Mouse (Mus musculus): Measurements from ENCODE around the gene Prr19. TPM values are rescaled to one million over a fixed set of nuclear protein-coding genes. Genes with fewer than 3 reads are reported as not detected.
A peak's percentile ranks its signal among the peaks of the same experiment; 100 is the strongest.

The Prr19 gene
- polyA plus RNA-seq, 1 experiment, result 0.20 TPM

DNA sequence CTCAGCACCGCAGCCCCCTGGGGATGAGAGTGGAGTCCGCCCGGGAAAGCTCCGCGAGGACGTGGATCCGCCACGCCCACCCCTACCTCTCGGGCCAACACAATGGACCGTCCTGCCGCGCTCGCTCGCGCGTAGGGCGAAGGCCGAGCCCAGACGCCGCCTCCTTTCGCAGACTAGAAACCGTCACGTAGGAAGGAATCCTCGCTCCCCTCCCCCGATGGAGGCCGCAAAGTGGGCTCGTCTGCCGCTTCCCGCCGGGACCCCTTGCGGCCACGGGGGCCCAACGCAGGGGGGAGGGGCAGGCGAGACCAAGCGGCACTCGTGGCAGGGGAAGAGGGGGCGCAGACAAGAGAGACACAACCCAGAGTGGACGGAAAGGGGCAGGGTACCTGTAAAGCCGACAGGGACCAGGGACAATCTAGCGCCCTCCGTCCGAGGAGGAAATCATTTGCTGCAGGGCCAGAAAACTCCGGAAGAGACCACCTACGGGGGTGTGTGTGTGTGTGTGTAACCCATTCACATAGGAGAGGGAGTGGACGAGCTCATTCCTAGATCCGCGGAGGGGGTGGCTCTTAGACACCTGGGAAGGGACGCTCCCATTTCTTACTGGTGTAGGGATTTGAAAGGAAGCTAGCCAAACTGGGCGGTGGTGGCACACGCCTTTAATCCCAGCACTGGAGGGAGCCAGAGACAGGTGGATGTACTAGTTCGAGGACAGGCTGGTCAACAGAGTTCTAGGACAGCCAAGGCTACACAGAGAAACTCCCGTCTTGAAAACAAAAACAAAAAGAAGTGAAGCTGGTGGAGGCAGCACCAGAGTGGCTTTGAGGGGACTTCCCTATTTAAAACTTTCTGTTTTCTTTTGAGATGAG, 3.5 kb upstream of the Prr19 start, which contains the start of gene Pafah1b3:
TSS of gene Pafah1b3 (minus strand) at position 533 of the 872 bp plus-strand sequence.
- H3K27ac ChIP-seq (ENCODE audit: insufficient read depth, low read length), result peak within 1 kb of the TSS; percentile 63
- H3K4me1 ChIP-seq (ENCODE audit: control insufficient read depth, insufficient read depth, low read length), result no peaks in the 10 kb centered on the region
- under 1% methylated on average over 52 of the region's 52 CpGs for WGBS
- no peaks in the 10 kb centered on the region for H3K27me3 ChIP-seq (ENCODE audit: control insufficient read depth, insufficient read depth, low read length)
- peak; percentile 14; the same call in 1 of the 2 replicates for TF ChIP-seq POLR2A (IDR thresholded peaks at IDR 0.05; ENCODE audit: borderline replicate concordance, insufficient read depth, low read length)
- peak; percentile 53; the same call in 1 of the 2 replicates for TF ChIP-seq CTCF (IDR thresholded peaks at IDR 0.05; ENCODE audit: borderline replicate concordance, insufficient read depth, low read depth, low read length)
- DNase-seq, result peak; percentile 91 to 94
- peak within 1 kb of the TSS; percentile 93 for H3K4me3 ChIP-seq (replicated peaks; ENCODE audit: insufficient read depth, low read depth, low read length)

DNA sequence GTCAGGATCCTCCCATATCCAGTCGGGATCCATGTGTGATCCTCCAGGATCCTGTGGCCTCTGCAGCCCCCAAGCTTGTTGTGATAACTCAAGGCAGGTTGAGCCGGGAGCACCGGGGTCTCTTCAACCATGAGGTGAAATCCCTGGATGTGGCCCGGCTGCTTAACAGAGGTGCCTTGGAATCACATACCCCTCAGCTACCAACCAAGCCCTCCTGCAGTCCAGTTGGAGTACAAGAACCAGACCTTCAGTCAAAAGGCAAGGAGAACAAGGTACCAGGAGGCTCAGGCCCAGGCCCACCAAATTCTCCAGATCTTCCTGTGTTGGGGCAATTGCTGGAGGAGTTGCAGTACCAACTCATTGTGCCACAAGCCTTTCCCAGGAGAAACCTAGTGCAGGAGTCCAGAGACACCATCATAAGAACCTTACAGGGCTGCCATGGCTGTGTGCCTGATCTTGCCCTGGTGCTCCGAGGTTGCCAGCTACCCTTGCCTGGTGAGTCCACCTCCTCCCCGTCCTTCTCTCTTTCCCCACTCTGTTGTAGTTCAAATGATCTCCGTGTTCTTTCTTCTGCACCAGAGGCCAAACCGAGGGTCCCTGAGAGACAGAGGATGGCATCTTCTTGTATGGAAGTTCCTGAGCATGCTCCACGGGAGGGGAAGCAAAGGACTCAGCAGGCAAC, 1.9 kb downstream of the Prr19 start:
- DNase-seq, result no peak
- no peaks in the 10 kb centered on the region for H3K27me3 ChIP-seq (ENCODE audit: control insufficient read depth, insufficient read depth, low read length)
- 69% methylated on average over 9 of the region's 9 CpGs for WGBS
- no peak overlapping the region for H3K4me3 ChIP-seq (replicated peaks; ENCODE audit: insufficient read depth, low read depth, low read length)
- no peak overlapping the region for H3K27ac ChIP-seq (ENCODE audit: insufficient read depth, low read length)
- TF ChIP-seq CTCF (IDR thresholded peaks at IDR 0.05; ENCODE audit: borderline replicate concordance, insufficient read depth, low read depth, low read length) (no peak), POLR2A (IDR thresholded peaks at IDR 0.05; ENCODE audit: borderline replicate concordance, insufficient read depth, low read length) (no peak)
- peaks cover 12% of the 10 kb centered on the region for H3K4me1 ChIP-seq (ENCODE audit: control insufficient read depth, insufficient read depth, low read length)

DNA sequence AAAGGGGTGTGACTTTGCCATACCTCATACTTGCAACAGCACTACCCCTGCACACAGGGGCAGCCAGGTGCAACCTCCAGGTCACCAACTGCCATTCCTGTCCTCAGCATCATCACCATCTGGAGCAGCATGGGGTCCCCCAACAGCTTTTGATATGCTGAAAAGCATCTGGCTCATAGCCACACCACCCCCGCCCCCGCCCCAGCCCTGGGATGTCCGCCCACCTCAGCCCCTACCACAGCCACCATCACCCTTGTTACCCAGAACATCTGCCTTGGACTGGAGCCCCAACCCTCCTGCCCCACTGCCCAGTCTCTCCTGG, 2.4 kb downstream of the Prr19 start:
- no peak for TF ChIP-seq POLR2A (IDR thresholded peaks at IDR 0.05; ENCODE audit: borderline replicate concordance, insufficient read depth, low read length)
- no peak for TF ChIP-seq CTCF (IDR thresholded peaks at IDR 0.05; ENCODE audit: borderline replicate concordance, insufficient read depth, low read depth, low read length)
- Histone ChIP-seq H3K27me3 (ENCODE audit: control insufficient read depth, insufficient read depth, low read length) (no peaks in the 10 kb centered on the region), H3K27ac (ENCODE audit: insufficient read depth, low read length) (no peak overlapping the region), H3K4me1 (ENCODE audit: control insufficient read depth, insufficient read depth, low read length) (peaks cover 14% of the 10 kb centered on the region), H3K4me3 (replicated peaks; ENCODE audit: insufficient read depth, low read depth, low read length) (no peak overlapping the region)
- no peak for DNase-seq
- WGBS, result 69% methylated on average over 3 of the region's 3 CpGs

DNA sequence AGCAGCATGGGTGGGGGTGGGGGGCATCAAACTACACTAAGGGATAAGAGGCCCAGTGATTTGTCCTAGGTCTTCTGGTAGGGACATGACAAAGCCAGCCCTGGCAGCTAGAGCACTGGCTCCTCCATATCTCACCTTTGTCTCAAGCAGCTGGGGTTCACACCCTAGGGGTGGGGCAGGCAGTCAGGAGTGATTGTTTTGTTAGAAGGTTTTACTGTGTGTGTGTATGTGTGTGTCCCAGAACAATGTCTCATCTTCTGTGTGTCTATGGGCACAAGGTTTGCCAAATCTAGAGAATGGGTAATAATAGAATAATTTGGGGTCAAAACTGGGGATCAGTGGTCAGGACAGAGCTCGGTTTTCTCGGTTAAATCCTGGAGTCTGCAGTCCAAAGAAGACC, 4.3 kb downstream of the Prr19 start:
- peak overlapping the region; percentile 89 for H3K4me3 ChIP-seq (replicated peaks; ENCODE audit: insufficient read depth, low read depth, low read length)
- H3K27me3 ChIP-seq (ENCODE audit: control insufficient read depth, insufficient read depth, low read length), result no peaks in the 10 kb centered on the region
- TF ChIP-seq CTCF (IDR thresholded peaks at IDR 0.05; ENCODE audit: borderline replicate concordance, insufficient read depth, low read depth, low read length), result no peak
- no peak for TF ChIP-seq POLR2A (IDR thresholded peaks at IDR 0.05; ENCODE audit: borderline replicate concordance, insufficient read depth, low read length)
- H3K4me1 ChIP-seq (ENCODE audit: control insufficient read depth, insufficient read depth, low read length), result peaks cover 18% of the 10 kb centered on the region
- H3K27ac ChIP-seq (ENCODE audit: insufficient read depth, low read length), result peak overlapping the region; percentile 82; the same call in 1 of the 2 replicates
- 1% methylated on average over 2 of the region's 2 CpGs for WGBS
- no peak for DNase-seq

DNA sequence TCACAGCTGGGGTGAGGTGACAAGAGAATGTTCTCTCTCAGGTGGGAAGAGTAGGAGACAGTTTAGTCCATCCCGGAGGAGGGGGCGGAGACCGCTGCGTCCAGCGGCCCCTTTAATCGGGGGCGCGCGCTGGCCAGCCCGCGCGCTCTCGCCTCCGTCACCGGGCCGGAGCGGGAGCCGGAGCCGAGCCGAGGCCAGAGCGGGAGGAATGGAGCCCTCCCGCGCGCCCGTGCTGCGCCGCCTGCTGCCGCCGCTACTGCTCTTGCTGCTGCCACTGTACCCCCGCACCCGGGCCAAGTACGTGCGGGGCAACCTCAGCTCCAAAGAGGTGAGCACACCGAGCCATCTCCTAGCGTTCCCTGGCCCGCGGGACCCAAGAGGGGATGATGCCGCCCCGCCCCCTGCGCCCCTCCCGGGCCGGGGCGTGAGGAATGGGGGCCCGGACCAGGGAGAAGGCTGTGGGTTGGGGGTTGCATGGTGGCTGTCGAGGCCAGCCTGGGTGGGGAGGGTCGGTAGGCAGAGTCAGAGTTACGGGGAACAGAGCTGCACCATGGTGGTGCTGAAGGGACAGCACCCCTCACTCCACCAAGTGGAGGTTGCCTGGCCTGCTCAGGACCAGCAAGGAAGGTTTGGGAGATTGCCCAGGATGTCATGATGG, 4.9 kb downstream of the Prr19 start, which contains the start of gene Tmem145:
TSS of gene Tmem145 (plus strand) at position 151 of the 658 bp plus-strand sequence.
- DNase-seq, result peak; percentile 79 to 80
- Histone ChIP-seq H3K4me1 (ENCODE audit: control insufficient read depth, insufficient read depth, low read length) (peaks cover 18% of the 10 kb centered on the region), H3K27me3 (ENCODE audit: control insufficient read depth, insufficient read depth, low read length) (no peaks in the 10 kb centered on the region), H3K4me3 (replicated peaks; ENCODE audit: insufficient read depth, low read depth, low read length) (peak within 1 kb of the TSS; percentile 89), H3K27ac (ENCODE audit: insufficient read depth, low read length) (peak within 1 kb of the TSS; percentile 82)
- no peak for TF ChIP-seq CTCF (IDR thresholded peaks at IDR 0.05; ENCODE audit: borderline replicate concordance, insufficient read depth, low read depth, low read length)
- TF ChIP-seq POLR2A (IDR thresholded peaks at IDR 0.05; ENCODE audit: borderline replicate concordance, insufficient read depth, low read length), result peak; percentile 63
- under 1% methylated on average over 46 of the region's 47 CpGs for WGBS

DNA sequence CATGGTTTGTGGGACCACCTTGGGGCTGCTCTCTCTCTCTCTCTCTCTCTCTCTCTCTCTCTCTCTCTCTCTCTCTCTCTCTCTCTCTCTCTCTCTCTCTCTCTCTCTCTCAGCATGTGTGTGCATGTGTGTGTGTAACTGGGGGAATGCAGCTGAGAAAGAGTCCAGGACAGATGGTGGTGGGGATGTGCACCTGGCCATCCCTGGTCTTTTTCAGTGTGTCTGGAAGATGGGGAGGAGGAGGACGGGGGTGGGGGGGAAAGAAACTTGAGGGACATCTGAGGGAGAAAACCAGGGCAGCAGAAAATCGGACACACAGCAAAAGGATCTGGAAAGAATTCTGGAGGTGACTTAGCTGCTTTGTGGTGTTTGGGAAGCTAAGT, 5.4 kb downstream of the Prr19 start:
- TF ChIP-seq POLR2A (IDR thresholded peaks at IDR 0.05; ENCODE audit: borderline replicate concordance, insufficient read depth, low read length), result no peak
- no peak for TF ChIP-seq CTCF (IDR thresholded peaks at IDR 0.05; ENCODE audit: borderline replicate concordance, insufficient read depth, low read depth, low read length)
- Histone ChIP-seq H3K4me1 (ENCODE audit: control insufficient read depth, insufficient read depth, low read length) (peaks cover 18% of the 10 kb centered on the region), H3K27ac (ENCODE audit: insufficient read depth, low read length) (peak overlapping the region; percentile 82; the same call in 1 of the 2 replicates), H3K4me3 (replicated peaks; ENCODE audit: insufficient read depth, low read depth, low read length) (peak overlapping the region; percentile 89), H3K27me3 (ENCODE audit: control insufficient read depth, insufficient read depth, low read length) (no peaks in the 10 kb centered on the region)
- no peak for DNase-seq
- WGBS, result 1% methylated on average over 2 of the region's 2 CpGs

DNA sequence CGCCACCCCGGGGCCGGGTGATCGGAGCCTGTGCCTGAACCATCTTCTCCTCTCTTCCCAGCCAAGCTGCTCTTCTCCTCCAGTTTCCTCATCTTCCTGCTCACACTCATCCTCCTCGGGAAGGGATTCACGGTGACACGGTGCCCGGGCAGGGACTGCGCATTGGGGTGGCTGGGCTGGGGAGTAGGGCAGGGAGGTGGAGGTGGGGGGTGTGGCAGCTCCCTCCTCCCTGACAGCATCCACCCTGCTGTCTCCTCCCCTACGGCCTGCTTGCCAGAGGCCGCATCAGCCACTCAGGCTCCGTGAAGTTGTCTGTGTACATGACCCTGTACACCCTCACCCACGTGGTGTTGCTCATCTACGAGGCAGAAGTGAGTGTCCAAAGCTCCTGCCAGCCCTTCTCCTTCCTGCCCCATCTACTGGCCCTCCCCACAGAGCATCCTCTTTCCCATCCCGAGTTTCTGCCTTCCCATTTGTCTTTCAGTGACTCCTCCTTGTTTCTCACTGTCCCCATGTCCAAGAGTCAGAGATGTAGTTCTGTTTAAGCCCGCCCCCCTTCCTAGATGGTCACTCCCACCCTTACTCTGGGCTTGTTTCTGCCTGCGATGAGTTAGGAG, 7.6 kb downstream of the Prr19 start:
- no peak for DNase-seq
- Histone ChIP-seq H3K27ac (ENCODE audit: insufficient read depth, low read length) (no peak overlapping the region), H3K27me3 (ENCODE audit: control insufficient read depth, insufficient read depth, low read length) (no peaks in the 10 kb centered on the region), H3K4me1 (ENCODE audit: control insufficient read depth, insufficient read depth, low read length) (peaks cover 20% of the 10 kb centered on the region), H3K4me3 (replicated peaks; ENCODE audit: insufficient read depth, low read depth, low read length) (no peak overlapping the region)
- WGBS, result 43% methylated on average over 17 of the region's 17 CpGs
- no peak for TF ChIP-seq POLR2A (IDR thresholded peaks at IDR 0.05; ENCODE audit: borderline replicate concordance, insufficient read depth, low read length)
- TF ChIP-seq CTCF (IDR thresholded peaks at IDR 0.05; ENCODE audit: borderline replicate concordance, insufficient read depth, low read depth, low read length), result no peak

Data from cerebellum, adult 2 months (tissue).